Mouse (Mus musculus): ENCODE data around the gene Zfp128.
"Not testable (repeated sequence)": the region's sequence is repeated elsewhere in the genome, so short reads cannot be mapped to it uniquely, and the experiment has no call there.

DNA sequence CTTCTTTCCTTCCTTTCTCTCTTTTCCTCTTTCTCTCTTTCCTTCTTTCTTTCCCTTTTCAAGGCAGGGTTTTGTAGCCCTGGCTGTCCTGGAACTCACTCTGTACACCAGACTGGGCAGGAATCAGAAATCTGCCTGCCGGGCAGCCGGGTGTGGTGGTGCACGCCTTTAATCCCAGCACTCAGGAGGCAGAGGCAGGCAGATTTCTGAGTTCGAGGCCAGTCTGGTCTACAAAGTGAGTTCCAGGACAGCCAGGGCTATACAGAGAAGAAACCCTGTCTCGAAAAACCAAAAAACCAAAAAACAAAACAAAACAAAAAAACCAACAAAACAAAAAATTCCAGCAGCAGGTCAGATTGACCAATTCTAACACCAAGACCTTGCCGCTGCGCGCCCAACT, 480 bp upstream of the Zfp128 start:
- not testable (repeated sequence) for TF ChIP-seq POLR2A (IDR thresholded peaks at IDR 0.05; ENCODE audit: insufficient read depth, low read length); CTCF (IDR thresholded peaks at IDR 0.05; ENCODE audit: low read depth, low read length); EP300 (IDR thresholded peaks at IDR 0.05; ENCODE audit: insufficient read depth, low read depth, low read length)

Measured in ES-Bruce4 (cell line).